Mouse (Mus musculus) skeletal muscle tissue, adult 2 months (tissue): ENCODE results near the gene Emsy.

Experiments
- DNase-seq: peaks from one replicate; pipeline ENCODE4 v3.0.0-alpha.2; 2012; ENCODE audit warnings: low read depth, low spot score

Emsy gene

GRCm38 (mm10) chr7:98667956-98668746 is 11.6 kb upstream of the Emsy start:
- DNase-seq = peak; percentile 69

DNA sequence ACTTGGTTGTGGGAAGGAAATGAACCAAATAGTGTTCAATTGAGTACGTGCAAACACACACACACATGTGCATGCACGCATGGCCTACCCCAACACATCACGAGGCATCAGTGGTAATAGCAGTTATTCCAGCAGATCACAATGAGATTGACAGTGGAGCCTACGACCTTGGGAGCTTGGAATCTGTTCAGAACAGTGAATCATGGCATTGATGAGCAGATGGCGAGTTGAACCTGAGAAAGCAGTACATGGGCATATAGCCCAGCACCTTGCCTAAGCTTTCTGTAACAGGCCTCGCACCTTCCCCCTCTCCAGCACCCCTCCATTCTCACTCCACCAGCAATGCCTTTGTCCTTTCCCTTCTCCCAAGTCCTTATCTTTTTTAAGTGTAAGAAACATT is 9.1 kb upstream of the Emsy start:
- DNase-seq = no peak

- peak; percentile 45 for DNase-seq
These were observed 8.6 kb upstream of the Emsy start for GRCm38 (mm10) chr7:98665166-98665565.

DNA sequence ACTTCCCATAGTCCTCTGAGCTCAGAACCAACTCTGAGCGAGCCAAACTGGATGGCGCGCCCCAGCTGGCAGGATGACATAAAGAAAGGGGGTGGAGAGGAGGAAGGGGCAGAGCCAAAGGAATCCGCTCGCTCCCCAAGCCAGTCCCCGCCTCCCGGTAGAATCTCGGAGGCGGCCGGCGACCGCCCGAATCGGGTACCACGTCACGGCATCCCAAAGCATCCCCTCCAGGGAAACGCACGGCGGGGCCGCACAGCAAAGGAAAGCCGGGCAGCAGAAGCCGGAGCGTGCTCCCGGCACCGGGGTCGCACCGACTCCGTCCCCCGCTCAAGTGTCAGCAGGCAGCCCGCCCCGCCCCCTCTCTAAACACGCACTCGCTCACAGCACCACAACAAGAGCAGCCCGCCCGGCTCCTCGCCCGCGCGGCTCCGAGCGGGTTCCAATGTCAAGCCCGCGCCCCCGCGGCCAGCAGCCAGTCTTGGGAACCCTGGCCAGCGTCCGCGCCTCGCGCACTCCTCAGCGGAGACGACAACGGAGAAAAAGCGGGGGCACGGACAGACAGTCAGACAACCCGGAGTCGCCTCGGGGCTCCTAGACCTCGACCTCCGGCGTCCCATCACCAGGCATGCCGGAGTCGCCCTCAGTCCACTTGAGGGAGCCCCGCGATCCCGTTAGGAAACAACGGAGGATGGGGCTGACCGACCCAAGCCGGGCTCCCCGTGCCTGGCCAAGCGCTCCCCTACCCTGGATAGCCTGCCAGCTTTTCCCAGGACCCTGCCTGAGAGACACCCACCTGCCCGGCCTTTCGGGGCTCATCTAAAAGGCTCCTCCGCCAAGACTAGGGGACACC is 677 bp downstream of the Emsy start:
- DNase-seq = peak; percentile 63

- no peak for DNase-seq
These were observed 4.9 kb downstream of the Emsy start for GRCm38 (mm10) chr7:98651651-98652050.

GRCm38 (mm10) chr7:98644238-98644637 is 12.3 kb downstream of the Emsy start:
- DNase-seq = no peak

DNA sequence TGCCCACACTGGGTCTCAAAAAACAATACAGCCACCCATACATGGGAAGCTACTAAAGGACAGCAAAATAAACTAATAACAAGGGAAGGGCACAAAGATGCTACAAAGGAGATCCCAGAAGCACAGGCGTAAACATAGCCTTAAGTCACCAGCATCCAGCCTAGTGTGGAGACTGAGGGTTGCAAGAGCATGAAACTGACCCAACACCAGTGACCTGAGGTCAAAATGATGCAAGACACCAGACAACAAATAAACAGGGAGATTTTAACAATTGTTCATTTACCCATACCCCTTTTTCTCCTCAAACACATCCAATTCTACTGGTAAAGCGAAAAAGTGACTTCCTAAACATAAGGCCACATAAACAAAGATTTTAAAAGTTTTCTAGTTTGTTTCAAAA is 20.0 kb downstream of the Emsy start:
- no peak for DNase-seq

DNA sequence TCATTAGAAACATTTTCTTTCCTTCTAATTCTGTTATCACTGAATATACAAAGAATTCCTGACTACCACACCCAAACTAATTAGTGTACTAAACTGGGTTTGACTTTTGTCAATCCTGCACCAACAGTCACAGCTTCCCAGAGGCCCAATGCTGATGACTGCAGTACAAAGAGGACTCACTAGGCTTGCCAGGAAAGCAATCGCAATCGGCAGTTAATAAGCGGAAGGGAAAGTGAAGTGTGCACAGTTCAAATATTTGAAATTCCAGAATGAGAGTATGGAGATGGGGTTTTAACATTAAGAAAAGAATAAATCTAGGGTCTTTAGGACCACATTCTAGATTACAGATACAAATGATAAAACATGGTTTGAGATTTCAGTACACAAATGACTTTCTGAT is 23.6 kb downstream of the Emsy start:
- no peak for DNase-seq

- DNase-seq = no peak
These were observed 26.6 kb downstream of the Emsy start for GRCm38 (mm10) chr7:98629947-98630346.

DNA sequence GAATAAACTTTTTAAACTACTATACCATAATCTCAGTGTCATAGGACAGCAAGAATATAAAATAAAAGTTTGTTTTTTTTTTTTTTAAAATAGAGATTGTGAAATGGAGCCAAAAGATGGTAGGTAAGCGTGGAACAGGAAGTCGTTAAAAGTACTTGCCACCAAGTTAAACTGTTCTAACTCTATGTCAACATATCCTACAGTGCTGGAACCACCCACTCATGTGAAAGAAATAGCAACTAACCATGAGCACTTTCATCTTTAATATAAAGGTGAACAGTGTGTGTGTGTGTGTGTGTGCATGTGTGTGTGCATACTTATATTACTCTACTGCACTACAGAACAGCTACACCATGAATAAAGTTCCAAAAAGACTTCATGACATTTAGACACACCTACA is 38.8 kb downstream of the Emsy start:
- DNase-seq = no peak

GRCm38 (mm10) chr7:98612936-98613335 is 43.6 kb downstream of the Emsy start:
- no peak for DNase-seq

GRCm38 (mm10) chr7:98608520-98608919 is 48.1 kb downstream of the Emsy start:
- no peak for DNase-seq

DNA sequence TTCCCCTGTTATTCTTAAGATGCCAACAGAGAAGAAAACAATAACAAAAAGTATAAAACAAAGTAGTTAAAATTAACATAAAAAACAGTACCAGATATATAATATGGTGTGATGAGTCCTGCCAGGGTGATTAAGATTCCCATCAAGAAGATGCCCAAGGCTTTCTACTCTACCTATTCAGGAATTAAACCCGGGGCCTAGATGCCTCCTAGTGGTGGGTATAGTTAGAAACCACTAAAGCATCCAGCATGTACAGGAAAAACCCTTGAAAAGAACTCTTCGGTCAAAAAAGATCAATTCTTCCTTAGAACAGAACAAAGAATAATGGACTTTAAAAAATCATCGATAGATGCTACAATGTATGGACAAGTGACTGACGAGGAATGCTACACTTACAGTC is 49.4 kb downstream of the Emsy start:
- no peak for DNase-seq

DNA sequence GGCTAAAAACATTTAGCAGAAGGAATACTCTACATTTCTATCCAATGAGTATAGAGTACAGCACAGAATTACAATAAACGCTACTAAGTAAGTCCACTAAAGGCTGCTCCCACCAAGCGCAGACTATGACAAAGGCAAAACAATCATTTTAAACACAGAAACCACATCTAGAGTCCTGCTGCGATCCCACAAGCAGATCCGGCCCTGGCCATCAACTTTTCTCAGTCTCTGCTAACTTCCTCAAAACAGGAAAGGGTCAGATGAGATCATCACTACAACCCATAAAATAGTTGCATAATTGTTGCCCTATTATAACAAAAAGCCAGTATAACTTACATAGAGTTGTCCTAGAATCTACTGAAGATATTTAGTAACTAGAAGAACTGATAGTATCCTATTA is 54.9 kb downstream of the Emsy start:
- no peak for DNase-seq

- no peak for DNase-seq
These were observed 59.2 kb downstream of the Emsy start for GRCm38 (mm10) chr7:98597402-98597801.

GRCm38 (mm10) chr7:98594731-98595130 is 61.9 kb downstream of the Emsy start:
- no peak for DNase-seq

- no peak for DNase-seq
These were observed 63.3 kb downstream of the Emsy start for GRCm38 (mm10) chr7:98593276-98593675.

DNA sequence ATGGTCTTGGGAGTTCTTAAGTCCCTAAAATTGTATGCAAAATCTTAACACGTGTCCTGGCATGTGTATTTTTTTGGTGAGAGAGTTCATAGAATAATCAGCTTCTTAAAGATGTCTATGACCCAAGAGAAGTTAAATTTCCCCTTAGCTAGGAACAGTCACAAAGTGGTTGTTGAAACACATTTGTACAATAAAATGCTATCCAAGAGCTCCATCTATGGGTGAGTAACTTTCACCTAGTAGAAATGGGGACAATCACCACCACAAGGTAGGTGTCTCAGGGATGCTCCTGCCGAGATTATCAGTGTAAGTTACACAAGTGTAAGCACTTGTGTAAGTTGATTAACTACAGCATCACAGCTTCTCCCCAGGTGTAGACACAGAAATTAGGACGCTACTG is 67.6 kb downstream of the Emsy start:
- DNase-seq = no peak

GRCm38 (mm10) chr7:98586313-98586712 is 70.3 kb downstream of the Emsy start:
- no peak for DNase-seq

DNA sequence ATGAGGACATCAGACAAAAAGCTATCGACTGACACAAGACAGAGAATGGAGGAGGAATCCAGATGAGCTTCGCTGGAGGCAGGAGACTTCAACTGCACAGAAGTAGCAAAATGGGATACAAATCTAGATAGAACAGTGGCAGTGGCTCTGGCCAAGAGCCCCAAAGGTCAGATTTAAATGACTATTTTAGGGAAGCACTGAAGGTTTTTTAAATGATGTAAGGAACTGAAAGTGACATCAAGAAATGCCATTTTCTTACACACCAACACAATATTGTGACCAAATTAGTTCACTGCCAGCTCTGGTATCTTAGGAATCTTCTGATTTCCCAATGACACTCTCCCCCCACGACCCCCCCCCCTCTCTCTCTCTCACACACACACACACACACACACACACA is 72.0 kb downstream of the Emsy start:
- DNase-seq = no peak

DNA sequence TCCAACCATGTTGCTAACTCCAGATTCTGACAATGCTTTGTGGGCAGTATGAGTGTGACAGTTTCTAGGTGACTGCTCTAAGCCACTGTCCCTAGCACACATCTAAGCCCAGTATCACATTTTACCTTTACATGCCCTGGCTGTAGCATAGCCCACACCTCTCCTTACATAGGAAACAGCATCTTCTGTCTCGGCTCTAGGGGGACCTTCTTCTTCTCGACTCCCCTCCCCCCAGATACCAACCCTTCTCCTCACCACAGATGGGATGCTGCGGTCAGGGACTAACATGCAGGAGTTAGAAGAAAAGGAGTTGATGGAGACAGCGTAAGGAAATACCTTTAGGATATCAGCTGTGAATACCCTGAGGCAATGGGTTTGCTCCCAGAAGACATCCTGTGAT is 75.3 kb downstream of the Emsy start:
- DNase-seq = no peak

DNA sequence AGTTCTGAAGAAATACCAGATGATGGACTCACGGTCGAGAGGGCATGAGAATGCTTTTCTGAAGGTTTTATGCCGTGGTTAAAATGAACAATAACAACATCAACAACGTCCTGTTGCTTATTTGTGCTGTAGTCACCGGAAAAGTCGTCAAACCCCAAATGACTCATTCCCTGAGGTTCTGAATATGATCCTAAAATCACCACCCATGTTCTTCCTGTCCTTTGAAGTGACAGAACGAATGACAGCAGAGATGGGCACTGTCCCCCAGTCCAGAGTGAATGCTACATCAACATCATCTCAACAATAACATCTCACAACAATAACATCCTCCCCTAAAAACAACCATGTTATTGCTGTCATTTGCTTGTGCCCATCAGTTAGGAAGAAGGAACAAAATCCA is 76.1 kb downstream of the Emsy start:
- DNase-seq = no peak

- no peak for DNase-seq
These were observed 76.9 kb downstream of the Emsy start for GRCm38 (mm10) chr7:98579731-98580130.
